Mouse (Mus musculus) heart, adult 8-10 months (tissue): ENCODE results near the gene Dus2. TPM values are rescaled to one million over a fixed set of nuclear protein-coding genes. Genes with fewer than 3 reads are reported as not detected.

ENCODE experiments used
- DNase-seq: peaks from one replicate; pipeline ENCODE4 v3.0.0; 2022; ENCODE audit warnings: low spot score
- microRNA-seq: library from miRNA; unstranded; fragments of <30 nt; microRNA quantifications from one replicate; pipeline ENCODE4 v1.2.0, GENCODE M21; 2022
- total RNA-seq, 4 experiments: library from RNA; stranded (reverse); gene quantifications; 2 replicates each; pipeline ENCODE4 v1.2.4; 2022

The Dus2 gene
- total RNA-seq, 4 experiments from 2014 or later: 8.5 to 10.9 (median 8.7) TPM

GRCm38 (mm10) chr8:106075161-106075862 is 84.2 kb downstream of the Dus2 start:
- no peak for DNase-seq

GRCm38 (mm10) chr8:106075863-106076174 is 84.7 kb downstream of the Dus2 start:
- DNase-seq: no peak

- no peak for DNase-seq
These were observed 85.5 kb downstream of the Dus2 start for GRCm38 (mm10) chr8:106076612-106077011.

- no peak for DNase-seq
These were observed 86.4 kb downstream of the Dus2 start for GRCm38 (mm10) chr8:106077452-106078067.

GRCm38 (mm10) chr8:106102321-106102720 is 111.2 kb downstream of the Dus2 start:
- DNase-seq: no peak

Small RNA genes within 50 kb of the gene (microRNA-seq; reads per million reads assigned to microRNA genes)
- not detected for gene Mir7074

Other genes starting within 250 kb of the Dus2 start
- gene Gfod2, start 232.7 kb upstream of the Dus2 start, total RNA-seq: 1 to 10 TPM; 2.8 to 3.9 (median 3.5) TPM
- 10 to 100 TPM; 17.4 to 20.0 (median 18.7) TPM for gene Ranbp10, start 164.0 kb upstream of the Dus2 start, total RNA-seq
- not detected for gene Tsnaxip1, start 163.6 kb upstream of the Dus2 start, total RNA-seq
- 1 to 10 TPM; 2.0 to 2.6 (median 2.5) TPM for gene Cenpt, start 138.1 kb upstream of the Dus2 start, total RNA-seq
- 10 to 100 TPM; 26.4 to 30.7 (median 28.0) TPM for gene Thap11, start 136.2 kb upstream of the Dus2 start, total RNA-seq
- gene Nutf2, start 130.8 kb upstream of the Dus2 start, total RNA-seq: 10 to 100 TPM; 16.4 to 44.3 (median 30.6) TPM
- gene Edc4, start 110.5 kb upstream of the Dus2 start, total RNA-seq: 10 to 100 TPM; 23.6 to 25.6 (median 24.2) TPM
- gene Nrn1l, start 97.8 kb upstream of the Dus2 start, total RNA-seq: 1 to 10 TPM in 1 of 4 experiments, under 1 TPM in 3; 0.49 to 1.1 (median 0.85) TPM
- 10 to 100 TPM; 15.6 to 19.2 (median 18.1) TPM for gene Pskh1, start 90.9 kb upstream of the Dus2 start, total RNA-seq
- under 1 TPM in 1 of 4 experiments, not detected in 3; 0.44 TPM for gene Ctrl, start 57.5 kb upstream of the Dus2 start, total RNA-seq
- gene Psmb10, start 52.9 kb upstream of the Dus2 start, total RNA-seq: 10 to 100 TPM; 54.6 to 72.9 (median 62.2) TPM
- gene Lcat, start 48.0 kb upstream of the Dus2 start, total RNA-seq: 1 to 10 TPM in 1 of 4 experiments, under 1 TPM in 3; 0.34 to 1.7 (median 0.57) TPM
- gene Slc12a4, start 25.2 kb upstream of the Dus2 start, total RNA-seq: 10 to 100 TPM; 39.9 to 50.4 (median 43.5) TPM
- not detected for gene Dpep3, start 11.9 kb upstream of the Dus2 start, total RNA-seq
- not detected for gene Dpep2nb, start 14.6 kb downstream of the Dus2 start, total RNA-seq
- 10 to 100 TPM; 11.0 to 12.4 (median 11.2) TPM for gene Ddx28, start 20.5 kb downstream of the Dus2 start, total RNA-seq
- 10 to 100 TPM; 14.1 to 19.5 (median 18.0) TPM for gene Nfatc3, start 67.5 kb downstream of the Dus2 start, total RNA-seq
- gene Esrp2, start 145.6 kb downstream of the Dus2 start, total RNA-seq: under 1 TPM; 0.23 to 0.81 (median 0.42) TPM
- gene Pla2g15, start 159.1 kb downstream of the Dus2 start, total RNA-seq: 10 to 100 TPM in 1 of 4 experiments, 1 to 10 TPM in 3; 7.7 to 10.0 (median 9.4) TPM
- 10 to 100 TPM in 1 of 4 experiments, 1 to 10 TPM in 3; 6.9 to 10.8 (median 9.6) TPM for gene Slc7a6, start 177.5 kb downstream of the Dus2 start, total RNA-seq
- 10 to 100 TPM in 2 of 4 experiments, 1 to 10 TPM in 2; 8.2 to 11.5 (median 10.0) TPM for gene Slc7a6os, start 219.6 kb downstream of the Dus2 start, total RNA-seq
- gene Prmt7, start 219.6 kb downstream of the Dus2 start, total RNA-seq: 10 to 100 TPM; 26.7 to 27.7 (median 26.9) TPM